Mouse (Mus musculus) gastrocnemius, adult 8-10 months (tissue): ENCODE measurements at regions not wholly inside any gene's neighbourhood (a gene's known extent, or its start where the extent isn't known, plus 50 kb on each side); places are given as distances from the start of the nearest gene placed in this dataset.
A peak's percentile ranks its signal among the peaks of the same experiment; 100 is the strongest.
"Not testable (repeated sequence)": the region's sequence is repeated elsewhere in the genome, so short reads cannot be mapped to it uniquely, and the experiment has no call there.

Experiments used
- DNase-seq, 2 experiments: peaks; one replicate each; pipeline ENCODE4 v3.0.0; 2022; ENCODE audit warnings: low spot score in 2 of 2

- DNase-seq: no peak
These were observed 1043.3 kb upstream of the Cntnap5a start for GRCm38 (mm10) chr1:114641215-114641614.

GRCm38 (mm10) chr1:114641854-114642253 lies 1042.7 kb upstream of the Cntnap5a start:
- DNase-seq: not testable (repeated sequence)

GRCm38 (mm10) chr1:114673954-114674353 lies 1010.6 kb upstream of the Cntnap5a start:
- DNase-seq: peak in 1 of 2 experiments; percentile 2

GRCm38 (mm10) chr1:114681258-114681657 lies 1003.3 kb upstream of the Cntnap5a start:
- no peak for DNase-seq

GRCm38 (mm10) chr1:114721142-114721541 lies 963.4 kb upstream of the Cntnap5a start:
- no peak for DNase-seq

GRCm38 (mm10) chr1:114729167-114729566 lies 955.4 kb upstream of the Cntnap5a start:
- DNase-seq: no peak
